Mouse (Mus musculus) adrenal gland, adult (tissue): ENCODE results near the gene Abhd17c.
A peak's percentile ranks its signal among the peaks of the same experiment; 100 is the strongest.

ENCODE experiments used
- DNase-seq, 2 experiments: peaks; one replicate each; pipeline ENCODE4 v3.0.0; 2022 to 2023; ENCODE audit warnings: low spot score in 1 of 2; ENCODE audit not compliant: inconsistent age in 2 of 2

The Abhd17c gene

DNA sequence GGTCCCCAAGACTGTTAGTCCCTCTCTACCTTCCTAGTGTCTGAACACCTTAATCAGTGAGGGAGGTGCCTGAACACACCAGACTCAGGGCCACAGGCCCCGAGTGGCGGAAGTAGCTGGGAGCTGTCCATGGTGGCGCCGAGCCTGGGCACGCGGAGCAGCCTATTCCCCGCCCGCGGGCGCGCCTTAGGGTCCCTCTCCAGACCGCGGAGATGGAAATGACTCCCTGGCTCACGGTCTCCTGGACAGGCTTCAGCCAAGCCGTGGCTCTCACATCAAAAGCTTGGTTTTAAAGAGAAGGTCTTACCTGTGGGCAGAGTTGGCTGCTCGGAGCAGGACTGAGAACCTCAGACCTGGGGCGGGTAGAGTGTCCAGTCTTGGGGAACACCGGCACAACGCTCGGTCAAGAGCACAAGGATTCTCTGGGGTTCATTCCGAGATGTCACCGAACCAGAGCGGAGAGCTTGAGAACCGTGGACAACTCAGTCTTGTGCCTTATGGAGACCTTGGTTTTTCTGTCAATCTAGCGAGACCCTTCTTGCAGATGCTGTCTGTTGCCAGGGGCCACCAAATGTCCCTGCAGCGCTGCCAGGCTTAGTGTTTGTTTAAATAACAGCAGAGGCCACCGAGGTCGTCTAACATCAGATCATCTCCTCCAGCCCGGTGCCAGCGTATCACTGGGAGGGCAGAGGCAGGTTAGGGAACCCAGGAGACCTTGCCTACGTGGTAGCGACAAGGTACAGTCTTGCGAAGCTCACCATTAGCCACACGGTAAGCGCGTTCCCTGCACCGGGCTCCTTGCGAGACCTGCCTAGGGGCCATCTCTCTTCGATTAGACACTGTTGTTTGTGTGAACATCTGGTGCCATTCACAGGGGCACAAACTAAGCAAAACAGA is 66.4 kb downstream of the Abhd17c start:
- peak; percentile 54 to 80 for DNase-seq

DNA sequence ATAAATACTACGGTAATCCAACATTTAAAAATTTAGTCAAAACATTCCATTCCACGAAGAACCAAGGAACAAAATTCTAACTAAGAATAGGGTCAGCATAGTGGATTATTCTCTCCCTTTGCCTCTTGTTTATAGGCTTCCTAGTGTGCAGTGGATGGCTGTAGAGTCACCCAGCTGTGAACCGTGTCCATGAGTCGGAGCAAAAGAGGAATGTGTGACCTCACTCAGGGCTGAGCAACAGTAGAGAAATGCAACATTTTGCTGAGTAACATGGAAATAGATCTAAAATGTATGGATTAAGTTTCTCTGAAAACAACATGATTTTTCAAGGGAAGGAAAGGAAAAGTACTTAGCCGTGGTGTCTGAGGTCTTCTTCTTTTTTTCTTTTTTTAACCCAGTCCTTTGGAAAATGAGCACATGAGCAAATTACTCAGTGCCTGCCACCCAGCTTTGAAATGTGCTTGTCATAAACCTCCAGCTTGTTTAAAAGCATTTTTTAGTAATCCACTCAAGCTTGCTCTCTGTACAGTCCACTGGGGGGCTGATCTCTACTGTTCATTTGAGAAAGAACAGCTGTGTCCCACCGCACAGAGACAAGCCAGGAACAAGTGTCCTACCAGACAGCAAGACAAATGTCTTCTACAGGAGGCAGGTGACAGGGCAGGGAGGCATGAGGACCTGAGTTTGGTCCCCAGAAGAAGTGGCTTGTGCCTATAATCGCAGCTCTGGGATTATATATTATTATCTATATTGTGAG is 74.3 kb downstream of the Abhd17c start:
- no peak for DNase-seq

GRCm38 (mm10) chr7:84074266-84074665 is 77.4 kb downstream of the Abhd17c start:
- no peak for DNase-seq

- DNase-seq = no peak
Observed at GRCm38 (mm10) chr7:84073856-84074255, 77.8 kb downstream of the Abhd17c start.

- no peak for DNase-seq
Observed at GRCm38 (mm10) chr7:84068931-84069330, 82.8 kb downstream of the Abhd17c start.

DNA sequence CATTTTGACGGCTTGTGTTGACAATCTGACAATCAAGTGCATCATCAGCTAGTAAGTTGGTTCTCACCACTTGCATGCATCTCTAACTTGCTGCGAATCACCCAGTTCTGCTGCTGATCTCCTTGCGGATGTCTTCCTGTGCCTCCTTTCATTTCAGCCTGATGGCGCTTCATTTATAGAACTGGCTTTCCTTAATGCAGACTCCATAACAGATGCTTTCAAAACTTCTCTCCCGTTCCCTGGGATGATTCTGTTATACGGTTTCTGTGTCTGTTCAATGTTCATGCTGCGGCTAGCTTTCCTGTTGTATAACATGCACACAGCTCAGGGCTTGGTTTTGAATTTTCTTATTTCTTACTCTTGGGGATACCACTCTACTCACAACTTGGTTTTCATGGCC is 91.9 kb downstream of the Abhd17c start:
- DNase-seq = no peak
